Mouse (Mus musculus) A20 (cell line): ENCODE measurements around the gene Castor1.
A peak's percentile ranks its signal among the peaks of the same experiment; 100 is the strongest.

Experiments
- DNase-seq: peaks from one replicate; pipeline ENCODE4 v3.0.0-alpha.2; 2011; ENCODE audit warnings: low read depth, low spot score

Castor1 gene

GRCm38 (mm10) chr11:4206563-4206962 lies 11.5 kb upstream of the Castor1 start:
- no peak for DNase-seq

GRCm38 (mm10) chr11:4207655-4208054 lies 10.4 kb upstream of the Castor1 start:
- no peak for DNase-seq

- DNase-seq = peak; percentile 40
Observed at GRCm38 (mm10) chr11:4209556-4209955, 8.5 kb upstream of the Castor1 start.

- no peak for DNase-seq
Observed at GRCm38 (mm10) chr11:4210786-4211185, 7.2 kb upstream of the Castor1 start.

GRCm38 (mm10) chr11:4213107-4213506 lies 4.9 kb upstream of the Castor1 start:
- no peak for DNase-seq

GRCm38 (mm10) chr11:4214572-4214971 lies 3.5 kb upstream of the Castor1 start:
- no peak for DNase-seq

- DNase-seq = no peak
Observed at GRCm38 (mm10) chr11:4215061-4215460, 3.0 kb upstream of the Castor1 start.

- DNase-seq = no peak
Observed at GRCm38 (mm10) chr11:4216248-4217000, 1.6 kb upstream of the Castor1 start.

- DNase-seq = no peak
Observed at GRCm38 (mm10) chr11:4218637-4219036, 612 bp downstream of the Castor1 start.

- DNase-seq = peak; percentile 66
Observed at GRCm38 (mm10) chr11:4219317-4219751, 1.3 kb downstream of the Castor1 start.

GRCm38 (mm10) chr11:4219908-4220307 lies 1.9 kb downstream of the Castor1 start:
- peak; percentile 10 for DNase-seq

- peak; percentile 75 for DNase-seq
Observed at GRCm38 (mm10) chr11:4220443-4221400, 2.7 kb downstream of the Castor1 start.

- peak; percentile 67 for DNase-seq
Observed at GRCm38 (mm10) chr11:4222046-4222950, 4.3 kb downstream of the Castor1 start.

- no peak for DNase-seq
Observed at GRCm38 (mm10) chr11:4223393-4224188, 5.6 kb downstream of the Castor1 start.

GRCm38 (mm10) chr11:4224223-4224622 lies 6.2 kb downstream of the Castor1 start:
- no peak for DNase-seq

- DNase-seq = no peak
Observed at GRCm38 (mm10) chr11:4226569-4227325, 8.7 kb downstream of the Castor1 start.

- no peak for DNase-seq
Observed at GRCm38 (mm10) chr11:4228463-4228862, 10.4 kb downstream of the Castor1 start.

GRCm38 (mm10) chr11:4229841-4230240 lies 11.8 kb downstream of the Castor1 start:
- DNase-seq = no peak

- no peak for DNase-seq
Observed at GRCm38 (mm10) chr11:4231435-4231834, 13.4 kb downstream of the Castor1 start.

- DNase-seq = no peak
Observed at GRCm38 (mm10) chr11:4232644-4233043, 14.6 kb downstream of the Castor1 start.
